ENCODE assay signal across 8 mouse cellular contexts in genomic region chr4:126147533-126148160, GRCm38 (mm10). TPM values are rescaled to one million over a fixed set of nuclear protein-coding genes. Genes with fewer than 3 reads are reported as not detected.
DNase-seq lines count a peak whose midpoint lies in the region; ATAC-seq and TF ChIP-seq lines count a peak whose summit lies in the region.

Eva1b (plus strand) TSS chr4:126147744.

- intact Hi-C loops in left cerebral cortex, postnatal 25 days (cut with DNase I) = no loop called here

- peak within 1 kb of the TSS; percentile 87 for H3K4me2 ChIP-seq in intestine, embryonic 16.5 days (ENCODE audit: low read depth, low read length)
- peak within 1 kb of the TSS; percentile 84 for H3K4me2 ChIP-seq in liver, postnatal 0 days (ENCODE audit: low read depth, low read length)

- WGBS in intestine, embryonic 16.5 days = 2% methylated on average over 24 of the region's 24 CpGs
- WGBS in liver, postnatal 0 days (ENCODE audit: insufficient replicate concordance) = 23% methylated on average over 23 of the region's 24 CpGs

- TF ChIP-seq POLR2A in brain, embryonic 14.5 days (IDR thresholded peaks at IDR 0.05; ENCODE audit: borderline replicate concordance, extremely low read depth, insufficient read depth, insufficient read length, poor library complexity, severe bottlenecking) = no peak

- DNase-seq in ES-CJ7 (ENCODE audit: low read depth, low spot score) = peak; percentile 56
- DNase-seq in brain, embryonic 14.5 days (ENCODE audit: low read depth) = peak; percentile 44
- no peak for DNase-seq in gonadal fat pad, adult 2 months (ENCODE audit: low read depth)
- peak; percentile 71 for DNase-seq in liver, postnatal 0 days
- peak; percentile 74 for DNase-seq in ovary, postnatal 10 days (ENCODE audit: low spot score)
- DNase-seq in layer of hippocampus, postnatal 14 days (ENCODE audit: low spot score in 2 of 2) = no peak
- no peak for DNase-seq in left cerebral cortex, postnatal 25 days (ENCODE audit: low spot score in 2 of 2)

- peaks cover 28% of the 10 kb centered on the region for H3K4me1 ChIP-seq in intestine, embryonic 16.5 days (ENCODE audit: control insufficient read depth, insufficient read depth, low read length)
- peaks cover 9% of the 10 kb centered on the region; the same call in 1 of the 2 replicates for H3K4me1 ChIP-seq in liver, postnatal 0 days (ENCODE audit: insufficient read depth)

- H3K27me3 ChIP-seq in intestine, embryonic 16.5 days (replicated peaks; ENCODE audit: control insufficient read depth, insufficient read depth, low read length) = no peaks in the 10 kb centered on the region
- H3K27me3 ChIP-seq in liver, postnatal 0 days (ENCODE audit: insufficient read depth, low read length) = peaks cover 12% of the 10 kb centered on the region

- peak within 1 kb of the TSS; percentile 82 for H3K9ac ChIP-seq in intestine, embryonic 16.5 days (ENCODE audit: low read depth, low read length)
- H3K9ac ChIP-seq in liver, postnatal 0 days (replicated peaks) = peak within 1 kb of the TSS; percentile 61

- peaks cover 2% of the 10 kb centered on the region; the same call in 1 of the 2 replicates for H3K36me3 ChIP-seq in intestine, embryonic 16.5 days (ENCODE audit: control insufficient read depth, insufficient read depth, low read length)
- H3K36me3 ChIP-seq in liver, postnatal 0 days (replicated peaks; ENCODE audit: insufficient read depth, low read length) = 0 out of 2 replicates have a peak, but pooled peaks cover 3% of the 10 kb centered on the region

- H3K4me3 ChIP-seq in intestine, embryonic 16.5 days (ENCODE audit: low read length) = peak within 1 kb of the TSS; percentile 67
- H3K4me3 ChIP-seq in liver, postnatal 0 days (ENCODE audit: low read depth, low read length) = peak within 1 kb of the TSS; percentile 56

- H3K9me3 ChIP-seq in intestine, embryonic 16.5 days (ENCODE audit: control insufficient read depth, low read length) = no peaks in the 10 kb centered on the region
- no peaks in the 10 kb centered on the region for H3K9me3 ChIP-seq in liver, postnatal 0 days (ENCODE audit: low read length)

- ATAC-seq in intestine, embryonic 16.5 days = peak; percentile 80
- ATAC-seq in liver, postnatal 0 days = peak; percentile 63

- TF ChIP-seq CTCF in brain, embryonic 14.5 days (IDR thresholded peaks at IDR 0.05; ENCODE audit: borderline replicate concordance, extremely low read depth, insufficient read depth, insufficient read length) = no peak
- no peak for TF ChIP-seq CTCF in liver, postnatal 0 days (IDR thresholded peaks at IDR 0.05; ENCODE audit: low read depth)

- TF ChIP-seq EP300 in liver, postnatal 0 days (IDR thresholded peaks at IDR 0.05; ENCODE audit: low read depth) = no peak

- H3K27ac ChIP-seq in intestine, embryonic 16.5 days (ENCODE audit: low read length) = peak within 1 kb of the TSS; percentile 85
- H3K27ac ChIP-seq in liver, postnatal 0 days (ENCODE audit: low read depth) = peak within 1 kb of the TSS; percentile 77

RNA-seq across cellular contexts. Expression of gene Eva1b, which starts in this region (rescaled TPM):
- 20.7 and 23.1 TPM in 2 replicates for polyA plus RNA-seq in brain, embryonic 14.5 days (2012; rRNA removed)
- 50.8 and 52.3 TPM in 2 replicates for polyA plus RNA-seq in gonadal fat pad, adult 2 months (2012; rRNA removed)
- polyA plus RNA-seq in intestine, embryonic 16.5 days (2015; fragmentation: Nextera tagmentation; extraction: Ambion mirVana) = 34.7 and 35.4 TPM in 2 replicates
- 17.1 and 17.7 TPM in 2 replicates for polyA plus RNA-seq in liver, postnatal 0 days (2015; fragmentation: Nextera tagmentation; extraction: Ambion mirVana)
- total RNA-seq in layer of hippocampus, postnatal 14 days (2021) = 1 to 10 TPM; 6.5 to 6.7 TPM
- total RNA-seq in left cerebral cortex, postnatal 25 days (2021) = 1 to 10 TPM; 4.1 to 4.4 TPM

Comparison
In these comparisons a context has a peak if more than half of its experiments do, and no peak if none do; other contexts are left out.
1. DNase-seq: peak in ES-CJ7 (single experiment), brain, embryonic 14.5 days (single experiment), liver, postnatal 0 days (single experiment) and ovary, postnatal 10 days (single experiment); none in gonadal fat pad, adult 2 months (single experiment), layer of hippocampus, postnatal 14 days (0 of 2) and left cerebral cortex, postnatal 25 days (0 of 2).